Mouse (Mus musculus) left cerebral cortex, postnatal 10 days (tissue): ENCODE measurements around the gene Xpnpep2. TPM values are rescaled to one million over a fixed set of nuclear protein-coding genes. Genes with fewer than 3 reads are reported as not detected.

Experiments
- DNase-seq, 2 experiments: peaks; one replicate each; pipeline ENCODE4 v3.0.0; 2021 to 2022; ENCODE audit warnings: low spot score in 2 of 2, mixed read lengths in 1 of 2; ENCODE audit errors: extremely low spot score in 1 of 2
- intact Hi-C: fragments of 180-260 bp; cut with DNase I; formaldehyde crosslinking; loops from one replicate; pipeline ENCODE4 v1.15.1; 2025
- total RNA-seq, 2 experiments: library from RNA; stranded (reverse); gene quantifications; 2 replicates each; pipeline ENCODE4 v1.2.3; 2021

Xpnpep2 gene
- total RNA-seq, 2 experiments from 2014 or later = 0.13 to 0.39 TPM

- intact Hi-C loops = no loop called here
- DNase-seq = no peak
Measured at GRCm38 (mm10) chrX:48153414-48153813, 44.9 kb downstream of the Xpnpep2 start.

GRCm38 (mm10) chrX:48153949-48154348 is 45.4 kb downstream of the Xpnpep2 start:
- DNase-seq = no peak
- intact Hi-C loops = no loop called here

- no peak for DNase-seq
- intact Hi-C loops = no loop called here
Measured at GRCm38 (mm10) chrX:48155489-48155888, 47.0 kb downstream of the Xpnpep2 start.

- intact Hi-C loops = no loop called here
- DNase-seq = no peak
Measured at GRCm38 (mm10) chrX:48157396-48157795, 48.9 kb downstream of the Xpnpep2 start.

GRCm38 (mm10) chrX:48158229-48158919 is 49.8 kb downstream of the Xpnpep2 start:
- intact Hi-C loops = no loop called here

GRCm38 (mm10) chrX:48169892-48170291 is 61.4 kb downstream of the Xpnpep2 start:
- intact Hi-C loops = no loop called here
- DNase-seq = no peak

More at GRCm38 (mm10) chrX:48158229-48158919, 49.8 kb downstream of the Xpnpep2 start:
- DNase-seq = no peak

GRCm38 (mm10) chrX:48170368-48170767 is 61.8 kb downstream of the Xpnpep2 start:
- DNase-seq = no peak
- intact Hi-C loops = no loop called here

DNA sequence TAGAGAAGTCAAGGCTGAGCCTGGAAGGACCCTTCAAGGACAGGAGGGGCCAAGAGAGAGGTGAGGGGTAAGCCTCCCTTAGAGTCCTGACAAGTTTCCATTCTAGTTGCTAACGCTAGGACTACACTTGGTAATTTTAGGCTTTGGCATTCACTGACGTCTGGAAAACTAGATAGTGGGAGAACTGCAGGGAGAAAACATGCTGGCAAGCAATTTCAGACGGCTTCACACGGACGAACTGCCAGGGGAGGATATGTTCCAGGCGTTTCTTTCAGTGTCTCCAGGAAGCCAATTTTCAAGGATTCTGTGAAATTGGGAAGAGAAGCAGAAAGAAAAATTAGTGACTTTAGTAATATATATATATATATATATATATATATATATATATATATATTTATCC is 73.3 kb downstream of the Xpnpep2 start:
- peak in 1 of 2 experiments; percentile 16 for DNase-seq
- intact Hi-C loops = no loop called here

GRCm38 (mm10) chrX:48184703-48185102 is 76.2 kb downstream of the Xpnpep2 start:
- DNase-seq = no peak
- intact Hi-C loops = no loop called here

Other genes starting within 250 kb of the Xpnpep2 start
- gene Smarca1, start 215.8 kb upstream of the Xpnpep2 start, total RNA-seq = 10 to 100 TPM; 44.7 to 48.7 TPM
- gene Ocrl, start 196.3 kb upstream of the Xpnpep2 start, total RNA-seq = 10 to 100 TPM; 49.3 to 54.3 TPM
- 10 to 100 TPM; 14.9 to 16.6 TPM for gene Apln, start 73.9 kb upstream of the Xpnpep2 start, total RNA-seq
- gene Sash3, start 37.7 kb downstream of the Xpnpep2 start, total RNA-seq = 1 to 10 TPM; 1.6 to 1.8 TPM
- 10 to 100 TPM; 75.9 to 84.7 TPM for gene Zdhhc9, start 100.2 kb downstream of the Xpnpep2 start, total RNA-seq
- gene Utp14a, start 148.1 kb downstream of the Xpnpep2 start, total RNA-seq = 10 to 100 TPM; 17.5 to 19.2 TPM
- gene Bcorl1, start 232.6 kb downstream of the Xpnpep2 start, total RNA-seq = 10 to 100 TPM; 18.6 to 23.8 TPM